22 mouse cellular contexts compared by ENCODE assay signal in genomic region chr3:8252311-8252710, GRCm38 (mm10).
DNase-seq lines count a peak whose midpoint lies in the region; TF ChIP-seq lines count a peak whose summit lies in the region.
"Had no signal": no experiment of that assay in that cellular context is flagged by ENCODE, and none has a peak within 500 bp of the region (broad histone marks: within the 10 kb centered on the region; RNA-seq: fewer than 3 reads in every experiment).

No protein-coding gene starts in this region.

- no peaks in the 10 kb centered on the region for H3K36me3 ChIP-seq in C2C12 (ENCODE audit: control insufficient read depth, insufficient read depth)
- H3K36me3 ChIP-seq: embryonic facial prominence, embryonic 10.5 days; embryonic facial prominence, embryonic 12.5 days; forebrain, embryonic 15.5 days had no signal

- peak; percentile 3 for DNase-seq in 3134 (ENCODE audit: extremely low read depth, insufficient read length, low spot score)
- DNase-seq in NIH3T3 (ENCODE audit: low read depth): peak; percentile 35
- peak; percentile 48 for DNase-seq in brain, adult 2 months (ENCODE audit: low read depth, low spot score)
- DNase-seq in thymus, adult 18-20 months: no peak
- DNase-seq in spleen, postnatal 10 days (ENCODE audit: low spot score in 2 of 2): no peak
- no peak for DNase-seq in layer of hippocampus, adult 8-10 months (ENCODE audit: low spot score in 2 of 2)
- DNase-seq in thymus, postnatal 0 days (ENCODE audit: low spot score): no peak
- DNase-seq: adrenal gland, adult 2 months; adrenal gland, postnatal 10 days; adrenal gland, postnatal 25 days; B cell, adult 2 months; cerebellum, adult 11-12 months; cerebellum, adult 2 months; cerebellum, adult 9-10 months; cerebellum, postnatal 10 days; cerebellum, postnatal 25 days; forebrain, postnatal 0 days had no signal

- TF ChIP-seq CTCF in C2C12 (IDR thresholded peaks at IDR 0.05; ENCODE audit: control insufficient read depth, insufficient read depth, insufficient read length): no peak

- no peak overlapping the region for H3K4me3 ChIP-seq in C2C12 (ENCODE audit: insufficient read depth, poor library complexity, severe bottlenecking)
- H3K4me3 ChIP-seq: embryonic facial prominence, embryonic 10.5 days; embryonic facial prominence, embryonic 12.5 days; forebrain, embryonic 13.5 days; forebrain, embryonic 15.5 days had no signal

- no peaks in the 10 kb centered on the region for H3K27me3 ChIP-seq in C2C12 (ENCODE audit: control insufficient read depth, insufficient read depth, insufficient read length)
- H3K27me3 ChIP-seq: embryonic facial prominence, embryonic 12.5 days; forebrain, embryonic 13.5 days; forebrain, embryonic 15.5 days had no signal

- H3ac ChIP-seq in C2C12 (ENCODE audit: control insufficient read depth, insufficient read length, low read depth): no peak overlapping the region

- no peaks in the 10 kb centered on the region for H3K79me3 ChIP-seq in C2C12 (ENCODE audit: low read depth)

- no peaks in the 10 kb centered on the region for H3K79me2 ChIP-seq in C2C12 (ENCODE audit: control insufficient read depth, insufficient read depth)

TF ChIP-seq in C2C12, 6 proteins besides CTCF, POLR2A, EP300 and RAD21:
- TF ChIP-seq FOSL1 (IDR thresholded peaks at IDR 0.05; ENCODE audit: insufficient read depth, low read length, poor library complexity, severe bottlenecking): peak; percentile 97
- no peak for TF ChIP-seq USF1 (IDR thresholded peaks at IDR 0.05; ENCODE audit: low read depth)
- TF ChIP-seq CEBPB (IDR thresholded peaks at IDR 0.05; ENCODE audit: low read depth): peak; percentile 9

Comparison
In these comparisons a context has a peak if more than half of its experiments do, and no peak if none do; other contexts are left out.
1. DNase-seq: peak in 3134 (single experiment), NIH3T3 (single experiment) and brain, adult 2 months (single experiment); none in thymus, adult 18-20 months (0 of 2), spleen, postnatal 10 days (0 of 2), layer of hippocampus, adult 8-10 months (0 of 2) and thymus, postnatal 0 days (single experiment).